Mouse (Mus musculus) hindlimb bud, embryonic 11.5 days (tissue): Measurements from ENCODE around the gene Atxn7l1.

ENCODE experiments used
- DNase-seq: peaks from one replicate; pipeline ENCODE4 v3.0.0-alpha.2; 2012; ENCODE audit warnings: low read depth, low spot score; ENCODE audit errors: extremely low spot score

Gene Atxn7l1

GRCm38 (mm10) chr12:33269743-33270142 is 122.2 kb downstream of the Atxn7l1 start:
- DNase-seq = no peak

- no peak for DNase-seq
These were observed 124.4 kb downstream of the Atxn7l1 start for GRCm38 (mm10) chr12:33271865-33272264.

- DNase-seq = no peak
These were observed 124.9 kb downstream of the Atxn7l1 start for GRCm38 (mm10) chr12:33272441-33272840.

GRCm38 (mm10) chr12:33273147-33273546 is 125.7 kb downstream of the Atxn7l1 start:
- no peak for DNase-seq

GRCm38 (mm10) chr12:33273668-33274067 is 126.2 kb downstream of the Atxn7l1 start:
- no peak for DNase-seq

- DNase-seq = no peak
These were observed 128.5 kb downstream of the Atxn7l1 start for GRCm38 (mm10) chr12:33276028-33276427.

- DNase-seq = no peak
These were observed 129.9 kb downstream of the Atxn7l1 start for GRCm38 (mm10) chr12:33277427-33277826.

- DNase-seq = no peak
These were observed 131.7 kb downstream of the Atxn7l1 start for GRCm38 (mm10) chr12:33279159-33279558.

- no peak for DNase-seq
These were observed 133.3 kb downstream of the Atxn7l1 start for GRCm38 (mm10) chr12:33280805-33281204.

- DNase-seq = no peak
These were observed 136.9 kb downstream of the Atxn7l1 start for GRCm38 (mm10) chr12:33284344-33284936.

GRCm38 (mm10) chr12:33285354-33285753 is 137.9 kb downstream of the Atxn7l1 start:
- DNase-seq = no peak

GRCm38 (mm10) chr12:33285933-33286649 is 138.6 kb downstream of the Atxn7l1 start:
- DNase-seq = no peak

- DNase-seq = no peak
These were observed 140.2 kb downstream of the Atxn7l1 start for GRCm38 (mm10) chr12:33287686-33288085.

- no peak for DNase-seq
These were observed 141.3 kb downstream of the Atxn7l1 start for GRCm38 (mm10) chr12:33288746-33289145.

- DNase-seq = no peak
These were observed 154.6 kb downstream of the Atxn7l1 start for GRCm38 (mm10) chr12:33302070-33302469.

- DNase-seq = no peak
These were observed 155.3 kb downstream of the Atxn7l1 start for GRCm38 (mm10) chr12:33302523-33303383.

GRCm38 (mm10) chr12:33303384-33303770 is 155.9 kb downstream of the Atxn7l1 start:
- no peak for DNase-seq

GRCm38 (mm10) chr12:33305106-33305505 is 157.6 kb downstream of the Atxn7l1 start:
- DNase-seq = no peak

- no peak for DNase-seq
These were observed 159.0 kb downstream of the Atxn7l1 start for GRCm38 (mm10) chr12:33306476-33306875.

GRCm38 (mm10) chr12:33308668-33309067 is 161.2 kb downstream of the Atxn7l1 start:
- DNase-seq = no peak

- no peak for DNase-seq
These were observed 166.6 kb downstream of the Atxn7l1 start for GRCm38 (mm10) chr12:33313828-33314671.
